In genomic region chr1:152917626-152918025, GRCm38 (mm10) we compare ENCODE assay signal across 15 mouse cellular contexts. TPM values are rescaled to one million over a fixed set of nuclear protein-coding genes. Genes with fewer than 3 reads are reported as not detected.
"Had no signal": no experiment of that assay in that cellular context is flagged by ENCODE, and none has a peak within 500 bp of the region (broad histone marks: within the 10 kb centered on the region; RNA-seq: fewer than 3 reads in every experiment).

No protein-coding gene starts in this region.

- H3K36me3 ChIP-seq: liver, embryonic 15.5 days; lung, embryonic 15.5 days; midbrain, embryonic 13.5 days; midbrain, embryonic 15.5 days; neural tube, embryonic 12.5 days had no signal

- DNase-seq: liver, postnatal 0 days; lung, adult 2 months; lung, postnatal 10 days; right cerebral cortex, postnatal 14 days; thymus, adult 18-20 months; thymus, postnatal 14 days; thymus, postnatal 36 days had no signal

- H3K4me2 ChIP-seq: liver, embryonic 15.5 days; lung, embryonic 15.5 days; midbrain, embryonic 11.5 days; midbrain, embryonic 13.5 days; midbrain, embryonic 15.5 days; neural tube, embryonic 12.5 days had no signal

- H3K9me3 ChIP-seq: liver, embryonic 15.5 days; lung, embryonic 15.5 days; midbrain, embryonic 13.5 days; midbrain, embryonic 15.5 days; neural tube, embryonic 12.5 days had no signal

- ATAC-seq: liver, postnatal 0 days; midbrain, embryonic 13.5 days; midbrain, embryonic 15.5 days had no signal

- H3K4me1 ChIP-seq: liver, embryonic 15.5 days; megakaryocyte, embryonic 14.5 days; midbrain, embryonic 13.5 days; midbrain, embryonic 15.5 days; neural tube, embryonic 12.5 days had no signal

- H3K9ac ChIP-seq: liver, embryonic 15.5 days; liver, postnatal 0 days; lung, embryonic 15.5 days; midbrain, embryonic 13.5 days; midbrain, embryonic 15.5 days; neural tube, embryonic 12.5 days had no signal

- H3K27me3 ChIP-seq: liver, embryonic 15.5 days; lung, embryonic 15.5 days; midbrain, embryonic 13.5 days; midbrain, embryonic 15.5 days; neural tube, embryonic 12.5 days had no signal

- H3K27ac ChIP-seq: liver, embryonic 15.5 days; lung, embryonic 15.5 days; macrophage; midbrain, embryonic 13.5 days; midbrain, embryonic 15.5 days; neural tube, embryonic 12.5 days had no signal

- H3K4me3 ChIP-seq: liver, embryonic 15.5 days; lung, embryonic 15.5 days; megakaryocyte, embryonic 14.5 days; midbrain, embryonic 13.5 days; midbrain, embryonic 15.5 days; neural tube, embryonic 12.5 days had no signal

RNA-seq across cellular contexts. Expression of gene Nmnat2, which starts 37.2 kb away (rescaled TPM):
- polyA plus RNA-seq: macrophage had no signal
